Mouse (Mus musculus): ENCODE measurements at regions not wholly inside any gene's neighbourhood (a gene's known extent, or its start where the extent isn't known, plus 50 kb on each side); places are given as distances from the start of the nearest gene placed in this dataset.

- DNase-seq, result no peak
These were observed 70.0 kb downstream of the Mbip start for GRCm38 (mm10) chr12:56275556-56276242.

- no peak for DNase-seq
These were observed 80.6 kb downstream of the Mbip start for GRCm38 (mm10) chr12:56265049-56265448.

- DNase-seq, result no peak
These were observed 84.2 kb downstream of the Mbip start for GRCm38 (mm10) chr12:56261471-56261870.

- DNase-seq, result no peak
These were observed 87.2 kb downstream of the Mbip start for GRCm38 (mm10) chr12:56258401-56259050.

- DNase-seq, result no peak
These were observed 89.3 kb downstream of the Mbip start for GRCm38 (mm10) chr12:56256243-56256881.

GRCm38 (mm10) chr12:56252612-56253444 lies 92.9 kb downstream of the Mbip start:
- DNase-seq, result no peak

- no peak for DNase-seq
These were observed 95.4 kb downstream of the Mbip start for GRCm38 (mm10) chr12:56250262-56250661.

- DNase-seq, result no peak
These were observed 99.3 kb downstream of the Mbip start for GRCm38 (mm10) chr12:56246406-56246805.

- DNase-seq, result no peak
These were observed 102.9 kb downstream of the Mbip start for GRCm38 (mm10) chr12:56242803-56243202.

- DNase-seq, result peak in 1 of 2 experiments; percentile 1
These were observed 104.0 kb downstream of the Mbip start for GRCm38 (mm10) chr12:56241735-56242134.

GRCm38 (mm10) chr12:56240206-56240605 lies 105.5 kb downstream of the Mbip start:
- DNase-seq, result no peak

- DNase-seq, result no peak
These were observed 111.1 kb downstream of the Mbip start for GRCm38 (mm10) chr12:56234571-56234970.

- no peak for DNase-seq
These were observed 112.5 kb downstream of the Mbip start for GRCm38 (mm10) chr12:56233209-56233608.

- DNase-seq, result no peak
These were observed 121.4 kb downstream of the Mbip start for GRCm38 (mm10) chr12:56224142-56224895.

GRCm38 (mm10) chr12:56193524-56193923 lies 152.2 kb downstream of the Mbip start:
- DNase-seq, result no peak

GRCm38 (mm10) chr12:56189562-56189961 lies 156.1 kb downstream of the Mbip start:
- DNase-seq, result no peak

- no peak for DNase-seq
These were observed 185.0 kb downstream of the Mbip start for GRCm38 (mm10) chr12:56160736-56161135.

GRCm38 (mm10) chr12:56144359-56144758 lies 201.3 kb downstream of the Mbip start:
- no peak for DNase-seq

- DNase-seq, result no peak
These were observed 201.9 kb downstream of the Mbip start for GRCm38 (mm10) chr12:56143789-56144188.

GRCm38 (mm10) chr12:56114446-56114845 lies 231.2 kb downstream of the Mbip start:
- DNase-seq, result no peak

GRCm38 (mm10) chr12:56081406-56081805 lies 245.3 kb downstream of the Brms1l start:
- no peak for DNase-seq

- DNase-seq, result no peak
These were observed 228.1 kb downstream of the Brms1l start for GRCm38 (mm10) chr12:56064183-56064582.

All from spleen, adult 18-20 months (tissue).